Mouse (Mus musculus) Muller cell, postnatal 12 days (primary cell): ENCODE results near the gene Duxbl1.
"Not testable (repeated sequence)": the region's sequence is repeated elsewhere in the genome, so short reads cannot be mapped to it uniquely, and the experiment has no call there.

Experiments
- DNase-seq: peaks from one replicate; pipeline ENCODE4 v3.0.0-alpha.2; 2015; ENCODE audit errors: inconsistent ontology term

The Duxbl1 gene

DNA sequence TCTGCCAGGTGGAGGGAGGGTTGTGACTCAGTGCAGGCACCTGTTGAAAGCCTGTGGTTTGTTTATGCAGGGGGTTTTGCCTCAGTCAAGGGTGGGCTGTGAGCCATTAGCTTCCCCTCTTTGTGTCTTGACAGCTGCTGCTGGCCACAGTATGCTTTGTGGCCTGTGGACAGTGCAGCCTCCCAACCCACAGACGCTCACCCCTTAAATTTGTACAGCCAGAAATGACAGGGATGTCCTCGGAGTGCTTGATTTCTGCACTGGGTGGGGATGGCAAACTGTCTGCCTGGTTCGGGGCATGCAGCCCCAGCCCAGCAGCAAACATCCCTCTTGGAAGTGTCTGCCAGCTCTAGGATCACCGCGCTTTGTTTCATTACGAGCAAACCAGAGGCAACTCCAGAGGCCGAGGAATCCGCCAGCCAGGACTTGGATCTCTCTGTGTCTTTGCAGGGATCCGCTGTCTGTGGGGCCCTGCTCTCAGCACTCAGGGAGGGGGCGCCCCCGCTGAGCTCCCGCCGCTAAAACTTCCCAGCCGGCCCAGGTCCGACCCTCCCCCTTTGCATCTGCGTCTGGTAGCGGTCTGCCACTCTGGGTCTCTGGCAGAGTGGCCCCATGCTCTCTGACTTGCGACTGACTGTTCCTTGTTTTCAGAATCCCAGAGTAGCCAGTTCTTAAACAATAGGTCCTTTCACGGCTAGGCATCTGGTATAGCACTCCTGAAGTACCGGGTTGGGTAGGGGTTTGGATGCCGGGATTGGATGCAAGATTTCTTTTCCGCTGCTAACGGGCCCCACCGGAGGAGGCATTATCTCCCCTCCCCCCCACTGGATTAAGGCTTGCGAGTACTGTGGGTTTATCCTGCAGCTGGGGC lies at the start of gene Duxbl1:
Gene Duxbl1 (plus strand): TSS at position 207 of the 871 bp plus-strand sequence.
- DNase-seq: not testable (repeated sequence)

DNA sequence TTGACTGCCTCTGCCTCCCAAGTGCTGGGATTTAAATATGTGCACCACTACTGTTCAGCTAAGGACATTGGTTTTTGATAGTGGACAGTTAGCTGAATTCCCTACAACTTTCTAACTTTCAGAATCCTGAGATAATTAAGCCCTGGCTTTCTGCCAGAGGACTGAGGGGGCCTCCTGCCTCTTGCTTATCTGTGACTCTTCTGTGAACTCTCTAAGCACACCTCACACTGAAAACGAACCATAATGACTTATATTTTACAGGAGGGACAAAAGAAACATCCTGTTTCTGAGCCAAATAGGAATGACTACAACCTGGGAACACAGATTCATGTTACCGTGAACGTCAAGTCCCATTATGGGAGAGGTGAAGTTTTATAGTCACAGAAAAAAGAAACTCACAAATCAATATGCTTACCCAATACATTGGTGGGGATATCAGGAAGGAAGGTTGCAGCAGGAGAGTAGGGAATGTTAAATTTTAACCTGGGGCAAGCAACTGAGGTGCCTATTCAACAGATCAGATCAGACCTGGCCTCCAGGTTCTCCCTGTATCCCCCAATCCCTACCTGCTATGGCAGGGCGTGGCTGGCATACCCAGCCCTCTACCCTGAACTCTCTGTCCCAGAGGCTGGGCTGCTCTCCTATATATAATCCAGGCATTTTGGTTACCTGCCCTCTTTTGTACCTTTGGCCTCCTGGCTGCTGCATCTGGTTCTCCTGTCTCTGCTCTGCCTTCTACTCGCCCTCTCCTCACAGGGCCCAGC lies 41.3 kb upstream of the Duxbl1 start:
- not testable (repeated sequence) for DNase-seq

DNA sequence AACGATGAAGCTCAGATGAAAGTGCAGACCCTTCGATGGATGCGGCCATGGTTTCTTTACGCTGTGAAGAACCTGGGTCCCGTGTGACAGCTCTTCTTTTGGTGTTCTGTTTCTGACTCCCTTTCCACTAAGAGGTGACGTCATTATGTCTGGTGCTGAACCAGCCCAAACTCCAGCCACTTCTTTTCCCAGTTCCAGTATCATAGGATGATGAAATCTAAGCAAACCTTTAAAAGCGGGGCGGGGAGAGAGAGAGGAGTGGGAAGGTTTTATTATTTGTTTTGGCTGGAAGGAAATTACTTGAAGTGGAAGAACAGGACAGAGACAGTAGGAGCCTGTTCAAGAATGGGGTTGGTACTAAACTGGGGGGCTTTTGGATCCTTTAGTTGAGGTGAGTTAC lies 40.4 kb upstream of the Duxbl1 start, which contains the start of gene Cphx1:
Gene Cphx1 (plus strand): TSS at position 301 of the 400 bp plus-strand sequence.
- DNase-seq: not testable (repeated sequence)

DNA sequence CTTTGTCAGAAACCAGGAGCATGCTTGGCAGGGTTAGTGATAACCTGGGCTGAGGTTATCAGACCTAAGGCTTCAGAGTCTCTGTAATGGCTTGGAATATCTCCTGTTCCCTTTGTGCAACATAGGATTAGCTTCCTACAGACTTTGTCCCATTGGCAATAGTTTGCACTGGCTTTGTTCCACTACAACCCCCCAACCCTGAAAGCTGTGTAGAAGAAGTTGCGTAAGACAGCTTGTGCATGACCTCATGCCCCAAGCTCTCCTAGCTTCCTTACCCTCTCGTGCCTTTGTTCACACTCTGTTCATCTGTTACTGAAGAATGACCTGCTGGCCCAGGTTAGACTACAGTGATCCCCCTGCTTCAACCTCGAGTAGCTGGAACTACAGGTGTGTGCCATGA lies 20.5 kb upstream of the Duxbl1 start:
- not testable (repeated sequence) for DNase-seq

DNA sequence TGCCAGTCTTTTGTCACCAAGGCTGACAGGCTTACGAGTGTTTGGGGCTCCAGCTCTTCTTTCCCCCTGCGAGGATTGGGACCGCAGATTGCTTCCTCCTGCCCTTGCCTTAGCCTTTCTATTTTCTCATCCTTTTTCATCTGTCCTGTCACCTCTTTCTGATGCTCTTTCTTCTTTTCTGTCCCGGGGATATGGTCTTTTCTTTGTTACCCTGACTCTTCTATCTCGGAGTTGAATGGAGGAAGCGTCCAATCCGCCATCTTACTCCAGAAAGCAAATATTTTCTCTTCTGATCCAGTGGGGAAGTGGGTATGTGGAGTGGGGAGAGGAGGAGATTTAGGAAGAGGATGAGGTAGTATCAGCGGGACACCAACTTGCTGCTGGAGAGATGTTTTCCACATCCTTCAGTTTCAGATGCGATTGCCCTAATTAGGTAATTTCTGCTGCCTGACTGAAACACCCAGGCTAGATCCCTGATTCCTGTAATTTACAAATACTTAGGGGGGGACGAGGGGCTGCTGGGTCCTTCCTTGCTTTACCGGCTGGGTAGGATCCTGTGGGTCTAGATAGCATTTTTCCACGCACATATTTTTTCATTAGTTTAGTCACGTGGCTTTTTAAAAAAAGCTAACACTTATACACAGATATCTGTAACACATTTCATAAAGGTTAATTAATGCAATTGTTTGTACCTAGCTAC lies 1.0 kb downstream of the Duxbl1 start:
- peak; percentile 0 for DNase-seq

DNA sequence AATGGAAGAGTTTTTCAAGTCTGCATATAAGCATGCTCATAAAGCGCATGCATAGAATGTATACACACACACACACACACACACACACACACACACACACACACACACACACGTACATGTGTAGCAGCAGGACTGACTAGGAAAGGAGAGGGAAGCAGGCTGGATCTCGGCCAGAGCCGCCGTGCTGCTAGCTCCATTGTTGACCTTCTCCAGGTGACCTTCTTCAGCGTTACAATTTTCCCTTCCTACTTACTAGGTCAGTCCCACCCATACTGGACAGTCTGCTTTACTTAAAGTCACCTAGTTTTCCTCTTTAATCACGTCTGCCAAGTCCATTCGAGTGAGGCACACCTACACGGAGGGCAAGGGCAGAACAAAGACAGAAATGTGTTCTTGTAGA lies 3.5 kb downstream of the Duxbl1 start:
- not testable (repeated sequence) for DNase-seq

DNA sequence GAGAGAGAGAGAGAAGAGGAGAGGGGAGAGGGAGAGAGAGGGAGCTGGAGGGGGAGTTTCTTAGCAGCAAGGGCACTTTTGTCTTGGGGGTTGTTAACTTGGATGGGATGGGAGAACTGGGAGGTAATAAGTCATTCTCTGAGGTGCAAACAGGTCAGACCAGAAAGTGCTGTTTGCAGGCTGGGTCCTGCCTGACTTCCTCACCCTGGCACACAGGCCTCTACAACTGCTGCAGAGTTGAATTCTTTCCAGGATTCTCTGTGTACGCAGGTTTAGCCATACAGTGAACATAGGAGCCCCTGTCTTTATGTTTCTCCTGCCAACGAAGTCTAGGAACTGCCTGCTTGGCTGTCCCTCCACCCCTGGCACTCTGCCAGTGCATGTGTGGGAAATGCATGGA lies 29.1 kb downstream of the Duxbl1 start:
- DNase-seq: not testable (repeated sequence)

DNA sequence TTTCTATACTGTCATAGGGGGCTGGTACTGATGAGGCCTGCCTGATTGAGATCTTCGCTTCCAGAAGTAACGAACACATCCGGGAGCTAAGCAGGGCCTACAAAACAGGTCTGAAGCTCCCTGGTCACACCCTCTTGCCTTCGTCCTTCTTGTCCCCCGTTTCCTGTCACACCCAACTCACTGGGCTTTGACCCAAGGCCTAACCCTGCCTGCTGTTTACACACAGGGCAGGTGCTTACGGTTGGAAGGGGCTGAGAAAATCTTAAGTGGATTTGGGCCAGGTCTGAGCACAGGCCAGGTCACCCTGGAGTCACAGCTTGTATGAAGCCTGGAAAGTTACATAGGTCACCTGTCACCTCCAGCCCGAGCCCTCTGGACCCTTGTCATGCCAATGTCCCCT lies 38.0 kb downstream of the Duxbl1 start:
- not testable (repeated sequence) for DNase-seq

DNA sequence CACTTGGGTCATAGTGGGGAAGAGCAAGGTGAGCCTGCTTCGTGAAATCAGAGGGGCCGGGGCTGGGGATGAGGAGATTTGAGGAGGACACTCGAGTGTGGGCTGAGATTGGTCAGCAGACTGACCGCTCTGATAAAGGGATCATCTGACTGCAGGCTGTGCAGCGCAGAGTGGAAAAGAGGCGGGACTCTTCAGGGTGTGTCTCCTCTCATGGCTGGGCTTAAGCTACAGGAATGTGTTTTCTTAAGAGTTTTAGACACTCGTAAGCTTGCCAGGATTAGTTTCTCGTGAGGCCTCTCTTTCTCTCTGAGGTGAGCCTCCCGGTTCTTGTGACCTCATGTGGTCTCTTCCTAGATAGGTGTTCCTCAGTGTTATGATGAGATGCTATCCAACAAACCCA lies 43.2 kb downstream of the Duxbl1 start:
- DNase-seq: not testable (repeated sequence)

DNA sequence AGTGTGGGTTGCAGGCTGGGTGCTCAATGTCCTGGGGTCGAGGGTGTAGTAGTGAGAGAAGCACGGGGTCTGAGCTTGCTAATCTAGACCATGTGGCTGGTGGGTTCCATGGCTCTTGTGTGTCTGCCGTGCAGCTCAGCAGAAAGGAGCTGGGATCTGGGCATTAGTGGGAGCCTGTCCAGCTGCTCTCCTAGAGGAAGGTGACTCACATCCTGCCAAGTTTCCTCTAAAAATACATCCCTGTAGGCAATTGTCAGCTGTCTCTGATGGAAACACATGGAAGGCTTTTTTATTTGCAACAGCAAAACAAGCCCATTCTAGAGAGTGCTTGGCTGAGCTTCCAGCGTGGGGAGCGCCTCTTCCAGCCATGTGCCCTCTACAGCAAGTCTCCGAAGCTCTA lies 44.5 kb downstream of the Duxbl1 start:
- DNase-seq: not testable (repeated sequence)

DNA sequence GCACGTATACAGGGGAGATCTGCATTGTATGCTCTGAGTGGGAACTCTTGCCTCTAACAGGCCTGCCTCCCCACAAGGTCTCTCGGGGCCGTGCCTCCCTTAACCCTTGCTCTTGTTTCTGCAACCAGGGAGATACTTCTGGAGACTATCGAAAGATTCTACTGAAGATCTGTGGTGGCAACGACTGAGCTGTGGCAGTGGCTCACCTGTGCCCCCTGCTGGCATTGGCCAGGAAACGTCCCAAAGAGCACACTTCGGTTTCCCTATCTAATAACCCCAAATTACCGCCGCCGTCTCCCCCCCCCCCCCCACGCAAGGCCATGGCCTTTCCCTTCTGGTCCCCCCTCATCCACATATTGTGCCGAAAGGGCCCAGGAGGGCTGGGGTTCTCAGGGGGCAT lies 47.3 kb downstream of the Duxbl1 start:
- not testable (repeated sequence) for DNase-seq

DNA sequence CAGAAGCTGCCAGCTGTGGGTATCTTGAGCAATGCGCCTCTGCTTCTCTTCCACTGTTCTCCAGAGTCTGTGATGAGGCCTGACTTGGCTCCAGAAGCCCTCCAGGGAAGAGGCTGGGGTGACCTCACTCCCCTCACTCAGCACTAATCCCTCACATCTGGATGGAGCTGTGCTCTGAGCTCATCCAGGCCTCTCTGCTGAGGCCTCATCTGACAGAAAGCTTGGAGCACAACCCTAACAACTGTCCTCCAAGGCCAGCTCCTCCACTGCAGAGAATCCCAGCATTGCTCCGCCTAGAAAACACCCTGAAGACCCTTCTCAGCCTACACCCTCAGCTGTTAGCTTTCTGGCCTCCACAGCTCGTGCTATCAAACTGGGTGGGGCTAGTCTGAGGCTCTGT lies 56.0 kb downstream of the Duxbl1 start:
- DNase-seq: not testable (repeated sequence)

DNA sequence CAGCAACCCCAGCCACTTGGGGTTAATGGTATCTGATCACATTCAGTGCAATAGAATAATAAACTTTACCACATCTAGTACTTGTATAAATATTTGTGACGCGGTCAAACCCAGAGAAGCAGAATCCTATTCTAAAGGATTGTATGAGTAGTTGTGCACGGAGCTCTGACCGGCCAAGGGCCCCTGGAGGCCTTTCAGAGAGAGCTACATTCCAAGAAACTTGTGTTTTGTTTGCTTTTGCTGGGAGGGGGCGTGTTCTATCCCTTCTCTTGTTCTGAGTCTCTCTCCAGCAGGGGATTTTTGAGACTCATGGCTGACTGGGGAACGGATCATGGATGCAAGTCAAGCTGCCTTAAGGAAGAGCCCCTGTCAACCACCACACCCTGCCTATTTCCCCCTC lies 57.1 kb downstream of the Duxbl1 start:
- DNase-seq: not testable (repeated sequence)
